Mouse (Mus musculus) heart, postnatal 25 days (tissue): Measurements from ENCODE around the gene Acsl1. TPM values are rescaled to one million over a fixed set of nuclear protein-coding genes. Genes with fewer than 3 reads are reported as not detected.
A peak's percentile ranks its signal among the peaks of the same experiment; 100 is the strongest.

ENCODE experiments used
- DNase-seq: peaks from one replicate; pipeline ENCODE4 v3.0.0; 2022; ENCODE audit warnings: low spot score
- intact Hi-C: fragments of 180-260 bp; cut with DNase I; formaldehyde crosslinking; loops from one replicate; pipeline ENCODE4 v1.15.1; 2025
- total RNA-seq, 2 experiments: library from RNA; stranded (reverse); gene quantifications; 2 replicates each; pipeline ENCODE4 v1.2.3; 2021

The Acsl1 gene
- 100 to 1,000 TPM; 842 to 883 TPM for total RNA-seq

- peak; percentile 97 for DNase-seq
- intact Hi-C loops: loop anchor here (5.0 kb wide), 3 partner anchors 41 to 164 kb away; no protein-coding TSS in a partner anchor
Observed at GRCm38 (mm10) chr8:46470792-46471781, at the start of gene Acsl1. Acsl1 (plus strand) TSS chr8:46471037.

DNA sequence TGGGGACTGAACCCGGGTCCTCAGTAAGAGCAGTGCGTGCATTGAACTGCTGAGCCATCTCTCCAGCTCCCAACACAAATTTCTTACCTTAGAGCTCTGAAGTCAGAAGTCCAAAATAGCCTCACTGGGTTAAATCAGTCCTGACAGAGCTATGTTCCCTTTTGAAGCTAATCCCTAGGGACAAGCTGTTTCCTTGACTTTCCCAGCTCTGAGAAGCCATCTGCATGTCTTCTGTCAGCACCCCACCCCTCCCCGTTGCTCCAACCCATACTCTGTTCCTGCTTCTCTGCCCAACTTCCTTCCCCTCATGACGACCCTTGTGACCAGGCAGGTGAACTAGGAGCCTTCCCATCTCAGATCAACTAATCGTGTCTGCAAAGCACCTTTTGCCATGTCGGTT is 49.3 kb upstream of the Acsl1 start:
- DNase-seq: no peak

DNA sequence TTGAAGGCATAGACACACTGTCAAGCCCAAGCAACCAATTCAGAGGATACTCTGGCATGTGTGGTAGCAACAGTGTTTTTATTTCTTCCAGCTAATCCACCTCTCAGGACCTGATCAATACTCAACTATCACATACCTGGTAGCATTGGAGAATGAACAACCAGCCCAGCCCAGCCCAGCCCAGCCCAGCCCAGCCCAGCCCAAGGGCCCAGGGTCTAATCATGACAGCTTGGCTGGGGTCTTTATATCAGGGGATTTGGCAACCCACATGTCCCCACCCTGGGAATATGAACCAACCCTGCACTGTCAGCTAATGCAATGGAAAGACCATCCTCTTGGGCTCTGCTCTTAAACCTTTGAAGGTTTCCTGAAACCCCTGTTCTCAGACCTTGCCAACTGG is 42.9 kb upstream of the Acsl1 start:
- no peak for DNase-seq
- intact Hi-C loops: no loop called here

More for the DNA sequence above, 49.3 kb upstream of the Acsl1 start:
- intact Hi-C loops: no loop called here

GRCm38 (mm10) chr8:46429871-46430270 is 41.0 kb upstream of the Acsl1 start:
- intact Hi-C loops: no loop called here
- DNase-seq: no peak

GRCm38 (mm10) chr8:46431921-46432320 is 38.9 kb upstream of the Acsl1 start:
- intact Hi-C loops: no loop called here
- DNase-seq: no peak

DNA sequence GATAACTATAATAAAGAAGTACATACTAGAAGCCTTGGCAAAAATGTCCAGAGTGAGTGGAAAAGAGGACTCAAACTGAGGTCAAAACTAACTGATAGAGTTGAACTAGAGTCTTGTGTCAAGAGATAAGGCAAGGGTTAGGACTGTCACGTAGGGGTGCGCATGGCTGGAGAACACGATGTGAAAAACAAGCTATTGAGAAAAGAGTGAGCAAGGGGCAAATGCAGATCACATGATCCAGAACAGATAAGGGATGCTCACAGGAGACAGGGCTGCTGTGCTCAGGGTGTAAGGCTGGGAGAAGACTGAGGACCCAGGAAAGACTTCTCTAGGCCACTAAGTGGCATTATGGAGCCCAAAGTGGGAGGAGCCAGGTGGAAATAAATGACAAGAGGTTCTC is 38.3 kb upstream of the Acsl1 start:
- DNase-seq: no peak
- intact Hi-C loops: no loop called here

GRCm38 (mm10) chr8:46433656-46434055 is 37.2 kb upstream of the Acsl1 start:
- DNase-seq: no peak
- intact Hi-C loops: no loop called here

DNA sequence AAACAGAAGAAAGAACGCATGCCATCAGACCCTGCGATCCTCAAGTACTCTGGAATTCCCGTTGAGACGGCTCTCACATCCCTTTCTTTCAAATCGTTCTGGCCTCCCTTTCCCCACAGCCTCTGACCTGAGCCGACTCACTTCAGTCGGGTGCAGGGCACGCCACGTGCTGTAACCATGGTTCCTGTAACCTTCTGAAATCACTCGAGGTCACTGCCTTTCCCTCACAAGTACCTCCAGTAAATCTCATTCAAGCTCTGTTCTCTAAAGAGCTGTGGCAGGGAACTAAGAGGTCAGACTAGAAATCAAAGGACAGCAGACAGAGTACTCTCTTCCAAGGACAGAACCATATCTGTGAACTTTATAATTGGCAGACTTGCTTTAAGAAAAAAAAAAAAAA is 32.3 kb upstream of the Acsl1 start:
- DNase-seq: no peak
- intact Hi-C loops: no loop called here

DNA sequence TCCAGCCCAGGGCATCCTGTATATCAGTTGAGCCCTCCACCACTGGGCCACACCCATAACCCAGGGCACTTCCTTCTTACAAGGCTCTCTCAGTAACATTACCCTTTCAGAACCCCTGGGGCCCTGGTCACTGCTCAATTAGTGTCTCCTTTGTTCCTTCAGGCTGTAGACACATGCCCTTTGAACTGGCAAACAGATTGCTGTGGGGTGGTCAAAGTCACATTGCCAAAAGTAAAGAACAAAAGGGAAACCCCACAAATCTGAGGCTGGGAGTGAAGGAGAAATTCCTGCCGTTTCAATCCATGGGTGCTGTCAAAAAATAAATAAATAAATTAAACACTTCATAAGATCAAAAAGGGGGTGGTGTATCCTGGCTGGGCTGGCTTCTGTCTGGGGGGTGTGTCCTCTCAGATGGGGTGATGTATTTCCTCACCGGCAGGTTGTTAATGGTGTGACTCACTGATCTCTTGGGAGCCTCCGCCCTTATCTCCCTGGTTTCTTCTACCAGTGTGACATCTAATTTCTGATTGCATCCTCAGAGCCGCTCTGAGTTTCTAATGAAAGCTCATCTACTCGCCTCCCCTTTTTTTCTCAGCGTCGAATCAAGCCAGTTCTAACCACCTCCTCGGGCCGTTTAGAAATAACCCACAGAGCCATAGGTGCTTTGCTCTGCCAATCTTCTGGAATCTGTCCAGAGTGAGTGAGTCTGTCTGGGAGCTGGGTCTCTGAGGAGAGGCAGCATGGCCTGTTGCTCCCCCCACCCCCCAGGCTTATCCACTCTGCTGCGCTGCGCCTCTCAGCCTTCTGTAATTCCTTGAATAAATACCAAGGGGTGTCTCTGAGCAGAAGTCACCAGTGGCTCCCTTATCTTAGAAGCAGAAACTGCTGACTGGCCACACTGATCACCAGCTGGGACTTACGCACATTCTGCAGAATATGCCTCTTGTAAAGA is 24.6 kb upstream of the Acsl1 start:
- intact Hi-C loops: no loop called here
- DNase-seq: no peak

DNA sequence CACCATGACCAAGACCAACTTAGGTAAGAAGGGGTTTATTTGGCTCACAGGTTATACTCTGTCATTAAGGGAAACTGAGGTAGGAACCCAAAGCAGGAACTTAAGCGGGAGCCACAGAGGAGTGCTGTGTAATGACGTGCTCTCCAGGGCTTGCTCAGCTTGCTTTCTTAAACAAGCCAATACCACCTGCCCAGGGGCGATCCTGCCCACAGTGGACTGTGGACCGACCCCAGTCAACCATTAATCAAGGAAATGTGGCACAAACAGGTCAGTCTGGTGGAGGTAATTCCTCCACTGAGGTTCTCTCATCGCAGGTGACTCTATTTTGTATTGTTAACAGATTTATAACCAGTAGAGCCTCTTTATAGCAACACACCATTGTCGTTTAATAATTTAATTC is 23.5 kb upstream of the Acsl1 start:
- intact Hi-C loops: no loop called here
- DNase-seq: no peak

- no peak for DNase-seq
- intact Hi-C loops: no loop called here
Observed at GRCm38 (mm10) chr8:46448606-46449005, 22.2 kb upstream of the Acsl1 start.

DNA sequence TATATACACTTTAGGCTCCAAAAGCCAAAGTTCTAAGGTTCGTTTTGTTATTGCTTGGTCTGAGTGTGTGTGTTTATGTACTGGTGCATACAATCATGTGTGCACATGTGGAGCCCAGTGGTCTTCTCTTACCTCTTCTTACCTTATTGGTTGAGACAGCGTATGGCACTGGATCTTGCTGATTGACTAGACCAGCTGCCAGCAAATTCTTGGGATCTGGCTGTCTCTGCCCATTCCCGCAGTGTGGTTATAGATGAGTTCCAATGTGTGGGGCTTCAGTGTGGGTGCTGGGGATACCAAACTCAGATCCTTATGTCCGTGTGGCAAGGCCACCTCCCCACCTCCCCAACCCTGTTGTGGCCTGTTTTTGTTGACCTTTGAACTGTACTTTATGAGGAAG is 21.8 kb upstream of the Acsl1 start:
- intact Hi-C loops: no loop called here
- no peak for DNase-seq

DNA sequence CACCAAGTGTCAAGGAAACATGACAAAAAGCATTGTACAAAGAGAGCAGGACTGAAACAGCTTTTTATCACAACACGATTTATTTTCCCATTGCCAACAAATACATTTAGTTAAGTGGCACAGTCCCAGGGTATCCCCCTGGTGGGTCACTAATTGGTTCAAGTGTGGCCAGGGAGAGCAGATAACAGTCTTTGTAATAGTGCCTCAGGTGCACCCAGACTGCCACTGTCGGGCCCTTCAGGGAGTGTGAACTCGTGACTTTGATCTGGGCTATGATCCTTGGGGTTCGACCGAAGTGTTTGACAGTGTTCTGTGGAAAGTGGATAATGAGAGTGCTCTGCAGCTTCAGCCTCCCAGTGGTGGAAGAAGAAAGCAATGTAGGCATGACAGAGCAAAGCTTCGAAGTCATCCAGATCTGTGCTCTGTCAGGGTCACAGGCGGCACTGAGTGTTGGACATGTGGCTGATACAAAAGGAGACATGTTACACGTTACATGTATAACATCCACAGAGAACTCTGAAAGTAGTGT is 21.1 kb upstream of the Acsl1 start:
- intact Hi-C loops: no loop called here
- no peak for DNase-seq

GRCm38 (mm10) chr8:46458215-46458811 is 12.5 kb upstream of the Acsl1 start:
- DNase-seq: no peak
- intact Hi-C loops: no loop called here

GRCm38 (mm10) chr8:46468400-46468799 is 2.4 kb upstream of the Acsl1 start:
- no peak for DNase-seq
- intact Hi-C loops: no loop called here

GRCm38 (mm10) chr8:46469071-46469769 is 1.6 kb upstream of the Acsl1 start:
- intact Hi-C loops: no loop called here
- DNase-seq: no peak

GRCm38 (mm10) chr8:46470091-46470791 is 596 bp upstream of the Acsl1 start:
- DNase-seq: peak; percentile 26
- intact Hi-C loops: loop anchor here (5.0 kb wide), 3 partner anchors 42 to 163 kb away; no protein-coding TSS in a partner anchor

DNA sequence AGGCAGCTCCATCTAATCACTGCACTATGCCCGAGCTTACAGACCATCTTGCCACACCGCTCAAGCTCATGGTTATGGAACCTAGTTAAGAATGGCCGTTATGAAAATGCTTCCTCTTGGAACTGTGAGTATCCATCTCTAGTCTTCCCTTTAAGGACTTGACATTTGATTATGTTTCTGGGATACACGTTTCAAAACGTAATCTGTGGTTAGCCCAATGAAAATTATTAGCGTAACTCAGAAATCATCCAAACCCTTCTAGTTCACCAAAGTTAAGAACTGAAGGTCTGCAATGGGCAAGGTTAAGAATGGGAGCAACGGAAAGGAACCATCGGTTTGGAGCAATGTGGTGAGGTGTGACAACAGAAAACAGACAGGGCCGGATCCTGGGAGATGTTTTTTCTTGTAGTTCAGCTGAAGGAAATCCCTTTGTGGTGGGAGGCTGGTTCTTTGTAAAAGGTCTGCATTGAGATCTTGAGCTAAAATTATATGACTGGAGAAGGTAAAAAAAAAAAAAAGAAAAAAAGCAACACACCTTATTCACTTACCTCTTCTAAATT is 1.2 kb downstream of the Acsl1 start:
- no peak for DNase-seq
- intact Hi-C loops: loop anchor here (2.0 to 5.0 kb wide), 4 partner anchors 21 to 165 kb away; no protein-coding TSS in a partner anchor
